Comparison of ENCODE assay signal across 36 mouse cellular contexts in genomic region chr11:34029658-34030057, GRCm38 (mm10). TPM values are rescaled to one million over a fixed set of nuclear protein-coding genes. Genes with fewer than 3 reads are reported as not detected.
"Had no signal": no experiment of that assay in that cellular context is flagged by ENCODE, and none has a peak within 500 bp of the region (broad histone marks: within the 10 kb centered on the region; RNA-seq: fewer than 3 reads in every experiment).

No protein-coding gene starts in this region.

- H3K27ac ChIP-seq: heart, embryonic 13.5 days; heart, embryonic 15.5 days; hindbrain, embryonic 10.5 days; hindbrain, embryonic 12.5 days; hindbrain, embryonic 13.5 days; hindbrain, embryonic 14.5 days; hindbrain, embryonic 15.5 days; hindbrain, postnatal 0 days; intestine, embryonic 15.5 days; kidney, embryonic 15.5 days; kidney, postnatal 0 days; layer of hippocampus, adult 2 months; left cerebral cortex, adult 2 months had no signal

- H3K4me2 ChIP-seq: heart, embryonic 12.5 days; heart, embryonic 13.5 days; heart, embryonic 15.5 days; hindbrain, embryonic 12.5 days; hindbrain, embryonic 13.5 days; hindbrain, embryonic 14.5 days; hindbrain, embryonic 15.5 days; intestine, embryonic 15.5 days; kidney, embryonic 15.5 days had no signal

- DNase-seq: heart, postnatal 10 days; heart, postnatal 14 days; heart, postnatal 36 days; heart, postnatal 4 days; kidney, adult 11 months; kidney, adult 18-20 months; kidney, adult 2 months; kidney, adult 8-10 months; kidney, adult 9 months; kidney, postnatal 10 days; kidney, postnatal 14 days; kidney, postnatal 25 days; kidney, postnatal 36 days; kidney, postnatal 4 days; layer of hippocampus, adult 9-11 months; layer of hippocampus, postnatal 36 days had no signal

- ATAC-seq: hindbrain, embryonic 16.5 days; hindbrain, postnatal 0 days; inflammation-experienced regulatory T-cells, adult 6 months; intestine, embryonic 15.5 days; intestine, embryonic 16.5 days; intestine, postnatal 0 days had no signal

- H3K9me3 ChIP-seq: heart, embryonic 12.5 days; heart, embryonic 13.5 days; heart, embryonic 15.5 days; hindbrain, embryonic 10.5 days; hindbrain, embryonic 12.5 days; hindbrain, embryonic 13.5 days; hindbrain, embryonic 15.5 days; intestine, embryonic 15.5 days; kidney, embryonic 15.5 days had no signal

- H3K4me1 ChIP-seq: heart, embryonic 15.5 days; hindbrain, embryonic 12.5 days; hindbrain, embryonic 13.5 days; hindbrain, embryonic 15.5 days; intestine, embryonic 15.5 days; kidney, embryonic 15.5 days had no signal

- H3K36me3 ChIP-seq: heart, embryonic 12.5 days; heart, embryonic 13.5 days; heart, embryonic 15.5 days; hindbrain, embryonic 10.5 days; hindbrain, embryonic 12.5 days; hindbrain, embryonic 13.5 days; hindbrain, embryonic 15.5 days; intestine, embryonic 15.5 days; kidney, embryonic 15.5 days had no signal

- H3K27me3 ChIP-seq: heart, embryonic 12.5 days; heart, embryonic 13.5 days; heart, embryonic 15.5 days; hindbrain, embryonic 12.5 days; hindbrain, embryonic 13.5 days; hindbrain, embryonic 15.5 days; intestine, embryonic 15.5 days; kidney, embryonic 15.5 days had no signal

- H3K9ac ChIP-seq: heart, embryonic 12.5 days; heart, embryonic 13.5 days; heart, embryonic 15.5 days; hindbrain, embryonic 12.5 days; hindbrain, embryonic 13.5 days; hindbrain, embryonic 14.5 days; hindbrain, embryonic 15.5 days; intestine, embryonic 15.5 days; kidney, embryonic 15.5 days had no signal

- H3K4me3 ChIP-seq: heart, embryonic 12.5 days; heart, embryonic 13.5 days; heart, embryonic 15.5 days; hindbrain, embryonic 10.5 days; hindbrain, embryonic 12.5 days; hindbrain, embryonic 13.5 days; hindbrain, embryonic 15.5 days; intestine, embryonic 15.5 days; kidney, embryonic 15.5 days; layer of hippocampus, adult 2 months; left cerebral cortex, adult 2 months had no signal

RNA-seq across cellular contexts. Expression of gene Kcnip1, which starts 36.7 kb away (rescaled TPM):
- total RNA-seq: heart, postnatal 10 days; heart, postnatal 14 days; heart, postnatal 25 days; heart, postnatal 4 days; hematopoietic stem cell, adult 5-6 weeks had no signal
- polyA plus RNA-seq: heart, embryonic 15.5 days; kidney, adult 2 months had no signal
